Comparison of ENCODE assay signal across 8 mouse cellular contexts in the genomic region with DNA sequence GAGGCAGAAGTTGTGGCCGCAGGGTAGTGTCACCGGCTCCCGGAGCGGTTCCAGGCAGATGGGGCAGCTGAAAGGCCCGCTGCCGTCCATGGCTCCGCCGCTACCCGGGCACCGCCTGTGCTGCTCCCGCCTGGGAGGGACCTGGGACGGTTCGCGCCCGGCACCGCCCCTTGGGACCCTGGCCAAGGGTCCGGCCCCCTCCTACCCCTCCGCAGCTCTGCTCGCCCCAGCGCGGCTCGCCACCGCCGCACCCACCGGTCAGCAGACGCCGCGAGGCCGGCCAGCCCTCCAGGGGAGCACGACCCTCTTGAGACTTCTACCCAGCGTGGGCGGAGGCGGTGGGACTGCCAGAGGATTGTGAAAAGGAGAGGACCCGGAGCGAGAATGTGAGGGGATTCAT. TPM values are rescaled to one million over a fixed set of nuclear protein-coding genes. Genes with fewer than 3 reads are reported as not detected.
DNase-seq lines count a peak whose midpoint lies in the region; ATAC-seq lines count a peak whose summit lies in the region.

No protein-coding gene starts in this region.

- intact Hi-C loops in heart, postnatal 36 days (cut with DNase I) = loop anchor here (2.0 kb wide), 1 partner anchor 19 kb away; no protein-coding TSS in a partner anchor

- DNase-seq in forebrain, embryonic 14.5 days (ENCODE audit: low spot score) = no peak
- peak; percentile 91 to 92 for DNase-seq in heart, postnatal 36 days
- DNase-seq in limb, embryonic 11.5 days (ENCODE audit: low spot score) = no peak
- no peak for DNase-seq in spleen, adult 18-20 months
- no peak for DNase-seq in embryo, embryonic 11 days

- H3K9me3 ChIP-seq in erythroblast, embryonic 14.5 days (ENCODE audit: control insufficient read depth, low read length) = peaks cover 6% of the 10 kb centered on the region; the same call in 1 of the 2 replicates
- no peaks in the 10 kb centered on the region for H3K9me3 ChIP-seq in forebrain, embryonic 14.5 days (replicated peaks; ENCODE audit: control insufficient read depth, low read length)
- no peaks in the 10 kb centered on the region for H3K9me3 ChIP-seq in limb, embryonic 11.5 days (ENCODE audit: control insufficient read depth, low read length)
- H3K9me3 ChIP-seq in midbrain, embryonic 12.5 days = no peaks in the 10 kb centered on the region

- no peak overlapping the region for H3K27ac ChIP-seq in forebrain, embryonic 14.5 days (ENCODE audit: low read depth, low read length)
- H3K27ac ChIP-seq in limb, embryonic 11.5 days (replicated peaks; ENCODE audit: low read depth, low read length) = no peak overlapping the region
- no peak overlapping the region for H3K27ac ChIP-seq in midbrain, embryonic 12.5 days (replicated peaks)

- peaks cover 63% of the 10 kb centered on the region for H3K27me3 ChIP-seq in erythroblast, embryonic 14.5 days (ENCODE audit: control insufficient read depth)
- peaks cover 60% of the 10 kb centered on the region for H3K27me3 ChIP-seq in forebrain, embryonic 14.5 days (replicated peaks; ENCODE audit: control insufficient read depth, insufficient read depth, low read length)
- peaks cover 60% of the 10 kb centered on the region for H3K27me3 ChIP-seq in limb, embryonic 11.5 days (ENCODE audit: control insufficient read depth, insufficient read depth, low read length)
- H3K27me3 ChIP-seq in midbrain, embryonic 12.5 days = peaks cover 83% of the 10 kb centered on the region

- peak overlapping the region; percentile 50 for H3K4me3 ChIP-seq in erythroblast, embryonic 14.5 days (replicated peaks)
- H3K4me3 ChIP-seq in forebrain, embryonic 14.5 days (ENCODE audit: low read depth, low read length) = peak overlapping the region; percentile 25
- peak overlapping the region; percentile 30 for H3K4me3 ChIP-seq in limb, embryonic 11.5 days (ENCODE audit: low read depth, low read length)
- peak overlapping the region; percentile 34 for H3K4me3 ChIP-seq in midbrain, embryonic 12.5 days

- H3K4me2 ChIP-seq in forebrain, embryonic 14.5 days (ENCODE audit: low read length) = peak overlapping the region; percentile 40
- H3K4me2 ChIP-seq in limb, embryonic 11.5 days (ENCODE audit: low read depth, severe bottlenecking) = peak overlapping the region; percentile 34
- H3K4me2 ChIP-seq in midbrain, embryonic 12.5 days (replicated peaks) = peak overlapping the region; percentile 42

- under 1% methylated on average over 26 of the region's 35 CpGs for WGBS in forebrain, embryonic 14.5 days
- 2% methylated on average over 35 of the region's 35 CpGs for WGBS in limb, embryonic 11.5 days
- 1% methylated on average over 33 of the region's 35 CpGs for WGBS in midbrain, embryonic 12.5 days

- H3K4me1 ChIP-seq in erythroblast, embryonic 14.5 days (ENCODE audit: control insufficient read depth) = peaks cover 38% of the 10 kb centered on the region
- H3K4me1 ChIP-seq in forebrain, embryonic 14.5 days (ENCODE audit: control insufficient read depth, insufficient read depth, low read length) = peaks cover 2% of the 10 kb centered on the region
- peaks cover 31% of the 10 kb centered on the region for H3K4me1 ChIP-seq in limb, embryonic 11.5 days (ENCODE audit: control insufficient read depth, insufficient read depth, low read length)
- H3K4me1 ChIP-seq in midbrain, embryonic 12.5 days = peaks cover 34% of the 10 kb centered on the region

- peak overlapping the region; percentile 29; the same call in 1 of the 2 replicates for H3K9ac ChIP-seq in forebrain, embryonic 14.5 days (ENCODE audit: low read length)
- H3K9ac ChIP-seq in limb, embryonic 11.5 days (ENCODE audit: low read length) = peak overlapping the region; percentile 45; the same call in 1 of the 2 replicates
- H3K9ac ChIP-seq in midbrain, embryonic 12.5 days (replicated peaks) = no peak overlapping the region

- ATAC-seq in erythroblast, adult 5-6 weeks (replicated peaks; ENCODE audit: low FRiP score, poor library complexity, severe bottlenecking) = no peak
- no peak for ATAC-seq in forebrain, embryonic 14.5 days
- no peak for ATAC-seq in limb, embryonic 11.5 days (ENCODE audit: insufficient number of reproducible peaks, low FRiP score, low TSS enrichment, low read depth)
- ATAC-seq in midbrain, embryonic 12.5 days (ENCODE audit: low FRiP score, low read depth) = no peak

- no peaks in the 10 kb centered on the region for H3K36me3 ChIP-seq in erythroblast, embryonic 14.5 days (ENCODE audit: control insufficient read depth)
- no peaks in the 10 kb centered on the region for H3K36me3 ChIP-seq in forebrain, embryonic 14.5 days (ENCODE audit: control insufficient read depth, insufficient read depth, low read length)
- H3K36me3 ChIP-seq in limb, embryonic 11.5 days (ENCODE audit: control insufficient read depth, insufficient read depth, low read length) = no peaks in the 10 kb centered on the region
- H3K36me3 ChIP-seq in midbrain, embryonic 12.5 days = no peaks in the 10 kb centered on the region

RNA-seq across cellular contexts. Expression of gene Trim47, which starts 16.9 kb away (rescaled TPM):
- polyA plus RNA-seq in erythroblast, embryonic 14.5 days (2012) = 0.10 and 0.17 TPM in 2 replicates
- 1.0 and 2.5 TPM in 2 replicates for total RNA-seq in erythroblast, adult 5-6 weeks (2015; ENCODE audit: low replicate concordance)
- 1.3 TPM in 1 of 2 replicates, not detected in the other for total RNA-seq in erythroblast, adult 5-6 weeks (2017; ENCODE audit: low replicate concordance)
- 4.0 and 6.0 TPM in 2 replicates for polyA plus RNA-seq in forebrain, embryonic 14.5 days (2014; fragmentation: Nextera tagmentation; extraction: Ambion mirVana)
- 10 to 100 TPM; 25.2 to 34.2 TPM for total RNA-seq in heart, postnatal 36 days (2021)
- 3.7 and 4.3 TPM in 2 replicates for polyA plus RNA-seq in limb, embryonic 11.5 days (2014; fragmentation: Nextera tagmentation; extraction: Ambion mirVana)
- polyA plus RNA-seq in midbrain, embryonic 12.5 days (2016; fragmentation: Nextera tagmentation; extraction: Ambion mirVana) = 4.0 and 4.7 TPM in 2 replicates

RNA-seq across cellular contexts. Expression of gene Trim65, which starts 20.8 kb away (rescaled TPM):
- 0.04 and 0.08 TPM in 2 replicates for polyA plus RNA-seq in erythroblast, embryonic 14.5 days (2012)
- 0.38 and 2.3 TPM in 2 replicates for total RNA-seq in erythroblast, adult 5-6 weeks (2015; ENCODE audit: low replicate concordance)
- 0.28 and 3.3 TPM in 2 replicates for total RNA-seq in erythroblast, adult 5-6 weeks (2017; ENCODE audit: low replicate concordance)
- polyA plus RNA-seq in forebrain, embryonic 14.5 days (2014; fragmentation: Nextera tagmentation; extraction: Ambion mirVana) = 0.97 and 1.1 TPM in 2 replicates
- 1 to 10 TPM; 7.4 to 7.6 TPM for total RNA-seq in heart, postnatal 36 days (2021)
- 2.2 and 2.5 TPM in 2 replicates for polyA plus RNA-seq in limb, embryonic 11.5 days (2014; fragmentation: Nextera tagmentation; extraction: Ambion mirVana)
- 1.3 and 1.7 TPM in 2 replicates for polyA plus RNA-seq in midbrain, embryonic 12.5 days (2016; fragmentation: Nextera tagmentation; extraction: Ambion mirVana)

RNA-seq across cellular contexts. Expression of gene Wbp2, which starts 23.3 kb away (rescaled TPM):
- polyA plus RNA-seq in erythroblast, embryonic 14.5 days (2012) = 142 and 153 TPM in 2 replicates
- 105 and 125 TPM in 2 replicates for total RNA-seq in erythroblast, adult 5-6 weeks (2015; ENCODE audit: low replicate concordance)
- 58.0 and 68.8 TPM in 2 replicates for total RNA-seq in erythroblast, adult 5-6 weeks (2017; ENCODE audit: low replicate concordance)
- 145 and 166 TPM in 2 replicates for polyA plus RNA-seq in forebrain, embryonic 14.5 days (2014; fragmentation: Nextera tagmentation; extraction: Ambion mirVana)
- total RNA-seq in heart, postnatal 36 days (2021) = 100 to 1,000 TPM in 1 of 2 experiments, 10 to 100 TPM in 1; 97.0 to 106 TPM
- 49.3 and 52.1 TPM in 2 replicates for polyA plus RNA-seq in limb, embryonic 11.5 days (2014; fragmentation: Nextera tagmentation; extraction: Ambion mirVana)
- 92.4 and 102 TPM in 2 replicates for polyA plus RNA-seq in midbrain, embryonic 12.5 days (2016; fragmentation: Nextera tagmentation; extraction: Ambion mirVana)

RNA-seq across cellular contexts. Expression of gene Mrpl38, which starts 28.5 kb away (rescaled TPM):
- polyA plus RNA-seq in erythroblast, embryonic 14.5 days (2012) = 7.7 and 8.4 TPM in 2 replicates
- total RNA-seq in erythroblast, adult 5-6 weeks (2015; ENCODE audit: low replicate concordance) = 10.0 and 19.8 TPM in 2 replicates
- total RNA-seq in erythroblast, adult 5-6 weeks (2017; ENCODE audit: low replicate concordance) = 5.2 and 6.7 TPM in 2 replicates
- polyA plus RNA-seq in forebrain, embryonic 14.5 days (2014; fragmentation: Nextera tagmentation; extraction: Ambion mirVana) = 79.6 and 83.4 TPM in 2 replicates
- 10 to 100 TPM; 62.9 to 63.4 TPM for total RNA-seq in heart, postnatal 36 days (2021)
- polyA plus RNA-seq in limb, embryonic 11.5 days (2014; fragmentation: Nextera tagmentation; extraction: Ambion mirVana) = 110 and 111 TPM in 2 replicates
- polyA plus RNA-seq in midbrain, embryonic 12.5 days (2016; fragmentation: Nextera tagmentation; extraction: Ambion mirVana) = 82.3 and 84.4 TPM in 2 replicates

RNA-seq across cellular contexts. Expression of gene Unc13d, which starts 32.4 kb away (rescaled TPM):
- polyA plus RNA-seq in erythroblast, embryonic 14.5 days (2012) = 14.5 and 18.2 TPM in 2 replicates
- 4.2 and 4.8 TPM in 2 replicates for total RNA-seq in erythroblast, adult 5-6 weeks (2015; ENCODE audit: low replicate concordance)
- total RNA-seq in erythroblast, adult 5-6 weeks (2017; ENCODE audit: low replicate concordance) = 4.3 and 7.0 TPM in 2 replicates
- polyA plus RNA-seq in forebrain, embryonic 14.5 days (2014; fragmentation: Nextera tagmentation; extraction: Ambion mirVana) = 0.19 and 0.62 TPM in 2 replicates
- under 1 TPM; 0.41 to 0.42 TPM for total RNA-seq in heart, postnatal 36 days (2021)
- 1.1 and 1.3 TPM in 2 replicates for polyA plus RNA-seq in limb, embryonic 11.5 days (2014; fragmentation: Nextera tagmentation; extraction: Ambion mirVana)
- 0.92 and 1.3 TPM in 2 replicates for polyA plus RNA-seq in midbrain, embryonic 12.5 days (2016; fragmentation: Nextera tagmentation; extraction: Ambion mirVana)

Comparison
In these comparisons a context has a peak if more than half of its experiments do, and no peak if none do; other contexts are left out.
1. DNase-seq: peak in heart, postnatal 36 days (2 of 2); none in forebrain, embryonic 14.5 days (single experiment), limb, embryonic 11.5 days (single experiment), spleen, adult 18-20 months (0 of 2) and embryo, embryonic 11 days (single experiment).
2. Peak in every context shown above with its lines, with median percentiles within 50 percentile points of each other: H3K4me3 ChIP-seq and H3K4me2 ChIP-seq.